Mouse (Mus musculus): Measurements from ENCODE around the gene Anapc2. TPM values are rescaled to one million over a fixed set of nuclear protein-coding genes. Genes with fewer than 3 reads are reported as not detected.

Gene Anapc2
- polyA plus RNA-seq, 1 experiment from 2014 or later: 141 TPM

DNA sequence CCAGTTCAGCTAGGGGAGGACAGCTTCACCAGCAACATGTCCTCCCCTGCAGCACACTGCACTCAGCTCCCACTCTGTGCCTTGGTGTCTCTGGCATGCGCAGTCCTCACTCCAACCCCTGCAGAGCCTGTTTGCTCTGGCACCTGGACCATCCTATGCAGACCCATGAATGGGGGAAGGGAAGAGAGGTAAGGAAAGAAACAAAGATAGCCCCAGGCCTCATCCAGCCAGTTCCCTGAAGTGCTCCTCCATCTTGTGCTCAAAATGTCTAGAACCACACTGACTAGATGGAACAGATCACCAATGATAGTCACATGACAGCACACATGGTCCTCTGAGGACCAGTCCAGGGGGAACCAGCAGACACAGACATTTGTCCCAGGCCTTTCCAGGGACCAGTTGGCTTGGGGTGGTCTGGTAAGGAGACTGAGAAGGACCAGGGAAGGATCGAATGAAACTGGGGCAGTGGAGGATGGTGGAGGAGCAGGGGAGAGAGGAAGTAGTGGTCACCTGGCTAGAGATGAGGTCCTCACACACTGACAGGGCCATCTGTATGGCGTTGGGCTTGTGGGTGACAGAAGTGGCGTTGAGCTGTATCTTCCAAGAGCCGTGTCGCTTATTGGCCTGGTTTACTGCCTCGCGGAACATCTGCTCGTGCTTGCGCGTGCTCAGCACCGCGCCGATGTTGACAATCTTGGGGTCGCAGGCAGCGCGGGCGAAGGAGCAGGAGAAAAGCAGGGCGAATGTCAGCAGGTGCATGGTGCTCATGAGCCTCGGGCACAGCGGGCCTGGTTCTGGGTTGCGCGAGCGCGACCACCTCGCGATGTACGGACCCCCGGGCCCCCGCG lies 46.1 kb downstream of the Anapc2 start:
- H3K27me3 ChIP-seq (ENCODE audit: control insufficient read depth, insufficient read depth, low read depth, low read length): peaks cover 33% of the 10 kb centered on the region
- 4% methylated on average over 31 of the region's 31 CpGs for WGBS
- no peaks in the 10 kb centered on the region for H3K9me3 ChIP-seq (replicated peaks; ENCODE audit: control insufficient read depth, low read length, poor library complexity, severe bottlenecking)
- peak overlapping the region; percentile 83 for H3K9ac ChIP-seq (ENCODE audit: low read depth, low read length)
- ATAC-seq: peak; percentile 70
- peak overlapping the region; percentile 77 for H3K4me2 ChIP-seq (ENCODE audit: low read length)
- H3K4me1 ChIP-seq (ENCODE audit: control insufficient read depth, insufficient read depth, low read length): peaks cover 18% of the 10 kb centered on the region
- peak overlapping the region; percentile 87 for H3K27ac ChIP-seq (ENCODE audit: low read length)
- no peaks in the 10 kb centered on the region for H3K36me3 ChIP-seq (ENCODE audit: control insufficient read depth, insufficient read depth, low read length)
- peak overlapping the region; percentile 69 for H3K4me3 ChIP-seq (ENCODE audit: low read depth, low read length)

DNA sequence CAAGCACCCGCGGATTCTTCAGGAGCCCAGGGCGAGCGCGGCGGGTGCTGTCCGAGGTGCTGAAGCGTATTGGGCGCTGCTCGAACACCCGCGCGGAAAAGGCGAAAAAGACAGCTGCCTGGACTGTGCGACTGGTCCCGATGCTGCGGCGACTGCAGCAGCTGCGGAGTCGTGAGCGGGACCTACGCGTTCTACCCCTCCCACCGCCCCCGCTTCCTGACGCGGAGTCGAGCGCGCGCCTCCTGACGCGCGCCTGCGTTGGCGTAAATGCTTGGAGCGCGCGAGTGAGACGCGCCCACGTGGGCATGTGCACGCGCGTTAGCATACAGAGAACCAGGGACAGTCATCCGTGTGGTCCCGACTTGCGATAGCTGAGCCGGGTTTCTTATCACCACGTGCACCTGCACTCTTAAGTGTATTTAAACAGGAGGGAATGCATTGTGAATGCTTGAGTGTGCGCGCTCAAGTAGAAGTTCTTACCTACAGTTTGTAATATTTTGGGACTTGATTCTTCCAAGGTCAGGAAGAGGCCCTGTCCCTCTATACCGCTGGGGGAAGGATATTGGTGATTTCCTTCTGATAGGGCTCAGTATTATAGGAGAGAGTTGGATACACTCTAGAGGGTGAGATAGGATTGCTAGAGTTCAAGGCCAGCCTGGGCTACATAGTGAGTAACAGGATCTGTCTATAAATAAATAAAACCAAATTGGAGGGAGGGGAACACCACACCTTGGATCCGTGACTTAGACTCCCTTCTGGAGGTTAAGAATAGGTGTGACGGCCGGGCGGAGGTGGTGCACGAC lies 46.9 kb downstream of the Anapc2 start, which contains the start of gene Grin1:
TSS of gene Grin1 (minus strand) at position 217 of the 803 bp plus-strand sequence.
- H3K9me3 ChIP-seq (replicated peaks; ENCODE audit: control insufficient read depth, low read length, poor library complexity, severe bottlenecking): no peaks in the 10 kb centered on the region
- no peaks in the 10 kb centered on the region for H3K36me3 ChIP-seq (ENCODE audit: control insufficient read depth, insufficient read depth, low read length)
- H3K4me1 ChIP-seq (ENCODE audit: control insufficient read depth, insufficient read depth, low read length): peaks cover 18% of the 10 kb centered on the region
- peak within 1 kb of the TSS; percentile 77 for H3K4me2 ChIP-seq (ENCODE audit: low read length)
- peak within 1 kb of the TSS; percentile 83 for H3K9ac ChIP-seq (ENCODE audit: low read depth, low read length)
- H3K27ac ChIP-seq (ENCODE audit: low read length): peak within 1 kb of the TSS; percentile 87
- ATAC-seq: peak; percentile 82
- peaks cover 25% of the 10 kb centered on the region for H3K27me3 ChIP-seq (ENCODE audit: control insufficient read depth, insufficient read depth, low read depth, low read length)
- H3K4me3 ChIP-seq (ENCODE audit: low read depth, low read length): peak within 1 kb of the TSS; percentile 69
- WGBS: 9% methylated on average over 58 of the region's 58 CpGs

DNA sequence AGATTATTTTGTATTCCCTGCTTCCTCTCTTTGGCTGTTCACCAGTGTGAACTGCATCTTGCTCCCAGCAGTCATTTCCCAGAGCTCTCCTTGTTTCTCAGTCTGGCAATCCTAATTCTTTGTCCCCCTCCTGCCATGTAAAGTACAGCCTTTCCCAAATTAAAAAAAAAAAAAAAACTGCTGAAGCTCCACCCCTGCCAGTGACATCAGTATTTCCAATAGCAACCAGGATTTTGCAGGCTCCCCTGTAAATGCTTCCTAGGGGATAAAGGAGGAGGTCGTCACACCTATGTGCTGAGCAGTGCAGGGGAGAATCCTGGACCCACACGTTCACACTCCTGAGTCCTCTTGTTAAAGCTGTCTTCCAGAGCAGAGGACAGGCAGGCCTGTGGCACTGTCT lies 47.8 kb downstream of the Anapc2 start:
- H3K27me3 ChIP-seq (ENCODE audit: control insufficient read depth, insufficient read depth, low read depth, low read length): peaks cover 16% of the 10 kb centered on the region
- H3K36me3 ChIP-seq (ENCODE audit: control insufficient read depth, insufficient read depth, low read length): no peaks in the 10 kb centered on the region

DNA sequence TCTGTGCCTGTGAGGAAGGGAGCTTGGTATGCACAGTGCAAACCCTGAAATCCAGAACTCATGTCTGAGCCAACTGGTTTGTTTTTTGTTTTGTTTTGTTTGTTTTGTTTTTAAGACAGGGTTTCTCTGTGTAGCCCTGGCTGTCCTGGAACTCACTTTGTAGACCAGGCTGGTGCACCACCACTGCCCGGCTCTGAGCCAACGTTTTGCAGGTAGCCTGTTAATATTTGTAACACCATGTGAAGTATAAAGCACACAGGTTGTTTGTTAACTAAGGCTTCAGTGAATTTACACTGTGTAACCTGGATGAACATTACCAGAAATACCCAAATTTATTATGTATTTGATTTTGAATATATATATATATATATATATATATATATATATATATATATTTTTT lies 53.8 kb downstream of the Anapc2 start:
- WGBS: 75% methylated on average over 2 of the region's 2 CpGs
- Histone ChIP-seq H3K9ac (ENCODE audit: low read depth, low read length) (no peak overlapping the region), H3K27me3 (ENCODE audit: control insufficient read depth, insufficient read depth, low read depth, low read length) (peaks cover 7% of the 10 kb centered on the region), H3K9me3 (replicated peaks; ENCODE audit: control insufficient read depth, low read length, poor library complexity, severe bottlenecking) (no peaks in the 10 kb centered on the region), H3K4me2 (ENCODE audit: low read length) (no peak overlapping the region), H3K27ac (ENCODE audit: low read length) (no peak overlapping the region), H3K36me3 (ENCODE audit: control insufficient read depth, insufficient read depth, low read length) (no peaks in the 10 kb centered on the region), H3K4me1 (ENCODE audit: control insufficient read depth, insufficient read depth, low read length) (0 out of 2 replicates have a peak, but pooled peaks cover under 1% of the 10 kb centered on the region), H3K4me3 (ENCODE audit: low read depth, low read length) (no peak overlapping the region)
- ATAC-seq: no peak

More for the DNA sequence above, 47.8 kb downstream of the Anapc2 start:
- H3K27ac ChIP-seq (ENCODE audit: low read length): no peak overlapping the region
- H3K4me2 ChIP-seq (ENCODE audit: low read length): no peak overlapping the region
- ATAC-seq: no peak
- 0 out of 2 replicates have a peak overlapping the region, but pooled peaks have one; percentile 10 for H3K9ac ChIP-seq (ENCODE audit: low read depth, low read length)
- no peak overlapping the region for H3K4me3 ChIP-seq (ENCODE audit: low read depth, low read length)
- peaks cover 18% of the 10 kb centered on the region for H3K4me1 ChIP-seq (ENCODE audit: control insufficient read depth, insufficient read depth, low read length)
- no peaks in the 10 kb centered on the region for H3K9me3 ChIP-seq (replicated peaks; ENCODE audit: control insufficient read depth, low read length, poor library complexity, severe bottlenecking)
- 42% methylated on average over 2 of the region's 2 CpGs for WGBS

DNA sequence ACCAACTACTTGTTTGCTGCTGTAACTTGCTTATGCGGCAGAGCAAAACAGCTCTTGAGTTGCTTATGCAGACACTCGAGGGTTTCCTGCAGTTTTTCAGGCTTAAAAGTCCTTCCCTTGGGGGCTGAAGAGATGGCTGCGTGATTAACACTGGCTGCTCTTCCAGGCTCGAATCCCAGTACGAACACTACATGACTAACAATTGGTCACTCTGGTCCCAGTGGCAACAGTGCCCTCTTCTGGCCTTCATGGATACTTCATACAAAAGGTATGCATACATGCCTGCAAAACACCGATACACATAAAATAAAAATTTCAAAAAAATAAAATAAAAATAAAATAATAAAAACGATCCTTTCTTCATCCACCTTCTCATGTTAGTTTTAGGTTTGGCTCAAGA lies 56.2 kb downstream of the Anapc2 start:
- H3K9me3 ChIP-seq (replicated peaks; ENCODE audit: control insufficient read depth, low read length, poor library complexity, severe bottlenecking): no peaks in the 10 kb centered on the region
- no peak overlapping the region for H3K4me2 ChIP-seq (ENCODE audit: low read length)
- no peak for ATAC-seq
- H3K27me3 ChIP-seq (ENCODE audit: control insufficient read depth, insufficient read depth, low read depth, low read length): no peaks in the 10 kb centered on the region
- no peak overlapping the region for H3K4me3 ChIP-seq (ENCODE audit: low read depth, low read length)
- H3K27ac ChIP-seq (ENCODE audit: low read length): no peak overlapping the region
- no peak overlapping the region for H3K9ac ChIP-seq (ENCODE audit: low read depth, low read length)
- no peaks in the 10 kb centered on the region for H3K36me3 ChIP-seq (ENCODE audit: control insufficient read depth, insufficient read depth, low read length)
- 33% methylated on average over 7 of the region's 7 CpGs for WGBS
- H3K4me1 ChIP-seq (ENCODE audit: control insufficient read depth, insufficient read depth, low read length): peaks cover 10% of the 10 kb centered on the region

DNA sequence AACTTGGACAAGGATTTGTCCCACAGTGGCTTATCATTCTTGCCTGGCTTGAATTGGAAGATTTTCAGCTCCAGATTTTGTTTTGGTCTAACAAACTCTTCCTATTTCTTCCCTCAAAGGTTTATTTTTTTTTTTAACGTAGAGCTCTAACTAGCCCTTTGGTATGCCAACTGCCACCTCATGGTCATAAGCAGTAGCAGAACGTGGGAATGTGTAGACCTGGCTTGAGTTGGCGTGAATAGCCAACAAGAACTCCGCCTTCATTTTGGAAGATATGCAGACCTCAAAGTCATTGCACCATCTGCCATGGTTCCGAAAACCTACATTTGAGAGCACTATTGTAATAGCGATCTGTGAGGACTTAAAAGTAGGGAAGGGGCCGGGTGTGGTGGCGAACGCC lies 59.2 kb downstream of the Anapc2 start:
- H3K4me3 ChIP-seq (ENCODE audit: low read depth, low read length): peak overlapping the region; percentile 67
- H3K36me3 ChIP-seq (ENCODE audit: control insufficient read depth, insufficient read depth, low read length): peaks cover 19% of the 10 kb centered on the region
- H3K27me3 ChIP-seq (ENCODE audit: control insufficient read depth, insufficient read depth, low read depth, low read length): no peaks in the 10 kb centered on the region
- H3K27ac ChIP-seq (ENCODE audit: low read length): no peak overlapping the region
- peaks cover 16% of the 10 kb centered on the region for H3K4me1 ChIP-seq (ENCODE audit: control insufficient read depth, insufficient read depth, low read length)
- 68% methylated on average over 9 of the region's 9 CpGs for WGBS
- no peaks in the 10 kb centered on the region for H3K9me3 ChIP-seq (replicated peaks; ENCODE audit: control insufficient read depth, low read length, poor library complexity, severe bottlenecking)
- no peak for ATAC-seq
- peak overlapping the region; percentile 67 for H3K4me2 ChIP-seq (ENCODE audit: low read length)
- H3K9ac ChIP-seq (ENCODE audit: low read depth, low read length): peak overlapping the region; percentile 88

DNA sequence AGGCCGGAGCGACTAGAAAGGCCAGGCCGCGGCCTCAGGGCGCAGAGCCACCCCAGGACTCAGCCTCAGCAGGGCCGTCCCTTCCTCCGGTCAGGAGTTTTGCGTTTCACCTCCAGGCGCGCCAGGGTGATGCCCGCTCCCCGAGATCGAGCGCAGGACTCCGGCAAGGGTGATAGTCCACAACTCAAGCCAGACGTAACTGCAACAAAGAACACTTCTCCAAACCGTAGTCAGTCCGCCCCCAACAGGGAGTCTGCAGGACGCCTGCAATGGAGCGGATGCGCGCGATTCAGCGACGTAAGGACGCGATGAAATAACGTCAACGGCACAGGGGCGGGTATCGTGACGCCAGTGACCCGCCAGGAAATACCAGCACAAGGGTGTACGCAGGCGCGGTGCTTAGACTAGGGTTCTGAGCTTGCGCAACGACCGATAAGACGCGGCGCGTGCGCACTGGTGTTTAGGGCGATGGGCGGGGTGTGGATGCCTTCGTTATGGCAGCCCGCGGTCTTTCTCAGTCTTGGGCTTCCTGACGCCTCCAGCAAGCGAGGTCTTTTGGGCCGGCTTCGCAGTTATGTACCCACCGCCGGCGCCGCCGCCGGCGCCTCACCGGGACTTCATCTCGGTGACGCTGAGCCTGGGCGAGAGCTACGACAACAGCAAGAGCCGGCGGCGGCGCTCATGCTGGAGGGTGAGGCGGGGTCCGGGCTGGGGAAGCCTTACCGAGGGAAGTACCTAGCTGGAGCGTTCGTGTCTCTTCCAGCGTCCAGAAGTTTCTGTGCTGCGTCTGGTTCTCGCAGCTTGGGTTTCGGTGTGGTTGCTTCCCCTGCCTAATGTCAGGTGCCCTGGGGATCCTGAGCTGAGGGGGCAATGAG lies 60.2 kb downstream of the Anapc2 start, which contains the start of gene Man1b1:
TSS of gene Man1b1 (plus strand) at position 53 of the 875 bp plus-strand sequence.
- Histone ChIP-seq H3K9me3 (replicated peaks; ENCODE audit: control insufficient read depth, low read length, poor library complexity, severe bottlenecking) (no peaks in the 10 kb centered on the region), H3K4me3 (ENCODE audit: low read depth, low read length) (peak within 1 kb of the TSS; percentile 67), H3K36me3 (ENCODE audit: control insufficient read depth, insufficient read depth, low read length) (peaks cover 21% of the 10 kb centered on the region), H3K4me2 (ENCODE audit: low read length) (peak within 1 kb of the TSS; percentile 91), H3K4me1 (ENCODE audit: control insufficient read depth, insufficient read depth, low read length) (peaks cover 16% of the 10 kb centered on the region), H3K27ac (ENCODE audit: low read length) (peak within 1 kb of the TSS; percentile 86), H3K9ac (ENCODE audit: low read depth, low read length) (peak within 1 kb of the TSS; percentile 88), H3K27me3 (ENCODE audit: control insufficient read depth, insufficient read depth, low read depth, low read length) (no peaks in the 10 kb centered on the region)
- peak; percentile 98 for ATAC-seq
- under 1% methylated on average over 78 of the region's 78 CpGs for WGBS

DNA sequence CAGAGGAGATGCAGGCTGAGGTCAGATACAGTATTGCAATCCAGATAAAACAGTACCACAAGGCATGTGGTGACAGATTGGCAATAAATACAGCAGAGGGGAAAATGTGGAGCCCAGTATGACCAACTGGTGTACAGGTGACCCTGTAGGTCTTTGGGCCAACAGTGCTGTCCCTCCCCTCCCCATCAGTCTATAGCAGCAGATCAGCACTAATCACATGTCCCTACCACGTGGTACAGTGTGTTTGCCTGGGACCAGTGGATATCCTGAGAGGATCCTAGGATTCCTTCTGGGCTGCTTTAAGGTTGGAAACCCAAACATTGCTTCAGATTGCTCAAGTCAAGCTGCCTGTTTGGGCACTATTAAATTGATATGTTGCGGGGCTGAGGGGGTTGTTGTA lies 61.3 kb downstream of the Anapc2 start:
- 85% methylated on average over 2 of the region's 2 CpGs for whole genome bisulfite sequencing
- Histone ChIP-seq H3K9me3 (replicated peaks; ENCODE audit: control insufficient read depth, low read length, poor library complexity, severe bottlenecking) (no peaks in the 10 kb centered on the region), H3K27ac (ENCODE audit: low read length) (no peak overlapping the region), H3K36me3 (ENCODE audit: control insufficient read depth, insufficient read depth, low read length) (peaks cover 29% of the 10 kb centered on the region), H3K9ac (ENCODE audit: low read depth, low read length) (peak overlapping the region; percentile 82), H3K4me2 (ENCODE audit: low read length) (peak overlapping the region; percentile 91), H3K4me3 (ENCODE audit: low read depth, low read length) (peak overlapping the region; percentile 67), H3K4me1 (ENCODE audit: control insufficient read depth, insufficient read depth, low read length) (peaks cover 16% of the 10 kb centered on the region), H3K27me3 (ENCODE audit: control insufficient read depth, insufficient read depth, low read depth, low read length) (no peaks in the 10 kb centered on the region)
- no peak for ATAC-seq

All from midbrain, embryonic 16.5 days (tissue).